Comparison of ENCODE assay signal across 12 mouse cellular contexts in the genomic region with DNA sequence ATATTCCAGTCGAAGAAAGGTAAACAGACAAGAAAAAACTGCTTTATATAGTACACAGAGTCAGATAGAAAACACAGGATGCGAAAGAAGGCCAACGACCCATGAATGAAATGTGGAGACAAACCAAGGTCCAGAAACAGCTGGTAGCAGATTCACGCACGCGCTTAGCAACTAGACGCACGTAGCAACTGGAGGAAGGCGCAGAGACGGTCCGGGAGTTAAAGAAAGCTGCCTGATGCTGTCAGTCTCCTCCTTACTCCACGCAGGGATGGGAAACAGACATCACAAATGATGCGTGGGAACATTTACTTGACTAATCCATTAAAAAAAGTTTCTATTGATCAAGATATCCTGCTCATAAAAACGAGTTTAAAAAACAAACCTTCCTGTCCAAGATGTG.
"Had no signal": no experiment of that assay in that cellular context is flagged by ENCODE, and none has a peak within 500 bp of the region (broad histone marks: within the 10 kb centered on the region; RNA-seq: fewer than 3 reads in every experiment).

No protein-coding gene starts in this region.

- DNase-seq: kidney, adult 8-10 months; kidney, postnatal 10 days; kidney, postnatal 4 days; spleen, adult 18-20 months; thymus, adult 18-20 months; thymus, postnatal 14 days had no signal

- H3K4me3 ChIP-seq: limb, embryonic 10.5 days; liver, embryonic 12.5 days; lung, embryonic 15.5 days; midbrain, embryonic 12.5 days; myocyte; neural tube, embryonic 15.5 days had no signal

- H3K27ac ChIP-seq: limb, embryonic 10.5 days; liver, embryonic 12.5 days; lung, embryonic 15.5 days; midbrain, embryonic 12.5 days; neural tube, embryonic 15.5 days had no signal
